Mouse (Mus musculus) spleen, adult 2 months (tissue): ENCODE measurements around the gene Prkd1. TPM values are rescaled to one million over a fixed set of nuclear protein-coding genes. Genes with fewer than 3 reads are reported as not detected.

Source experiments
- DNase-seq, 2 experiments: peaks; one replicate each; pipeline versions ENCODE4 v3.0.0 to v3.0.0-alpha.2; 2012 to 2021; ENCODE audit warnings: low spot score in 2 of 2, low read depth in 1 of 2
- H3K27ac ChIP-seq: fragments of 200-500 bp; 2 replicates; pipeline ENCODE4 v1.5.1; 2012; ENCODE audit warnings: low read length, inconsistent platforms; ENCODE audit not compliant: insufficient read depth
- H3K27me3 ChIP-seq: fragments of 200-500 bp; 2 replicates; pipeline ENCODE4 v1.6.1; 2012; ENCODE audit warnings: mild to moderate bottlenecking, moderate library complexity, low read length, inconsistent platforms; ENCODE audit not compliant: control insufficient read depth, insufficient read depth
- H3K36me3 ChIP-seq: fragments of 200-500 bp; 2 replicates; pipeline ENCODE4 v1.6.1; 2012; ENCODE audit warnings: mild to moderate bottlenecking, low read length, inconsistent platforms; ENCODE audit not compliant: control insufficient read depth, insufficient read depth
- H3K4me1 ChIP-seq: fragments of 200-500 bp; 2 replicates; pipeline ENCODE4 v1.6.1; 2011; ENCODE audit warnings: inconsistent platforms; ENCODE audit not compliant: control insufficient read depth, insufficient read depth, insufficient read length
- H3K4me3 ChIP-seq: fragments of 200-500 bp; 2 replicates; pipeline ENCODE4 v1.5.1; 2011; ENCODE audit warnings: mild to moderate bottlenecking, inconsistent platforms; ENCODE audit not compliant: insufficient read depth, insufficient read length; ENCODE audit errors: extremely low read depth
- CTCF ChIP-seq: fragments of 200-500 bp; IDR thresholded peaks from 2 replicates; pipeline ENCODE4 v1.5.1; 2011; ENCODE audit warnings: mild to moderate bottlenecking, inconsistent platforms; ENCODE audit not compliant: insufficient read depth, insufficient read length, insufficient replicate concordance; ENCODE audit errors: extremely low read depth
- POLR2A ChIP-seq: fragments of 200-500 bp; IDR thresholded peaks from 2 replicates; pipeline ENCODE4 v1.6.1; 2011; ENCODE audit warnings: low read depth, low read length, inconsistent platforms
- WGBS: fragments of 180-500 bp; shearing (Covaris S2); methylation state at CpG from one replicate; pipeline ENCODE4 v1.1.7; 2018; 5-methylcytosine and 5-hydroxymethylcytosine counted together
- polyA plus RNA-seq: library from polyadenylated mRNA; depleted of rRNA; stranded (reverse); fragments of >200 nt; gene quantifications from 2 replicates; pipeline ENCODE4 v1.2.3, GENCODE M21; 2012

Gene Prkd1
- polyA plus RNA-seq, 1 experiment = 0.81 TPM

DNA sequence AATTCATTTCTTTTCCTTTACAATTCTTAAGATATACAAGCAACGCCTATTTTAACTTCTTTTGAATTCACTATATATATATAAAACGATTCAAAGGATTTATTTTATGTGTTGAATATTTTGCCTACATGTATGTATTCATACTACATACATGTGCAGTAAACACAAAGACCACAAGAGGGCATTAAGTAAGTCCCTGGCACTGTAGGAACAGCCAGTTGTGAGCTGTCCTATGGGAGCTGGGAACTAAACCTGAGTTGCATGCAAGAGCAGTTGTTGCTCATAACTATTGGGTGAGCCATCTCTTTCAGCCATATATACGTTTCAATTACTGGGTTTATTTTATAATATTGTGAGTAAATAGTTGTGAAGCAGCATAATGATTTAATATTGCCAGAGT, 356.1 kb downstream of the Prkd1 start:
- TF ChIP-seq CTCF (no peak), POLR2A (no peak)
- no peaks in the 10 kb centered on the region for H3K4me1 ChIP-seq
- no peak overlapping the region for H3K4me3 ChIP-seq
- no peaks in the 10 kb centered on the region for H3K36me3 ChIP-seq
- no peak overlapping the region for H3K27ac ChIP-seq
- no peak for DNase-seq
- WGBS = 58% methylated on average over 3 of the region's 3 CpGs
- no peaks in the 10 kb centered on the region for H3K27me3 ChIP-seq
